Mouse (Mus musculus) bone marrow, adult 2 months (tissue): Measurements from ENCODE around the gene Rnf41.

Experiments used
- CTCF ChIP-seq: fragments of 200-500 bp; IDR thresholded peaks from 2 replicates; pipeline ENCODE4 v1.5.1; 2011; ENCODE audit warnings: low read length, control low read depth; ENCODE audit not compliant: control insufficient read depth, insufficient read depth
- POLR2A ChIP-seq: fragments of 200-500 bp; IDR thresholded peaks from 2 replicates; pipeline ENCODE4 v1.6.1; 2011; ENCODE audit warnings: low read depth, mild to moderate bottlenecking, control low read depth, low read length, borderline replicate concordance; ENCODE audit not compliant: control insufficient read depth

GRCm38 (mm10) chr10:128400338-128400737 is 11.1 kb upstream of the Rnf41 start:
- TF ChIP-seq CTCF (no peak), POLR2A (no peak)
